Mouse (Mus musculus) neural tube, embryonic 13.5 days (tissue): ENCODE measurements at regions not wholly inside any gene's neighbourhood (a gene's known extent, or its start where the extent isn't known, plus 50 kb on each side); places are given as distances from the start of the nearest gene placed in this dataset.
"Not testable (repeated sequence)": the region's sequence is repeated elsewhere in the genome, so short reads cannot be mapped to it uniquely, and the experiment has no call there.

ENCODE experiments used
- ATAC-seq: fragments of 200-750 bp; cut with Nextera tagmentation; 2 replicates; pipeline ENCODE4 v1.8.0; 2017; ENCODE audit warnings: low read depth, mild to moderate bottlenecking, moderate TSS enrichment, moderate library complexity
- H3K27ac ChIP-seq: fragments of 300-500 bp; sonication (generic); replicated peaks from 2 replicates; pipeline ENCODE4 v1.5.1; 2015; ENCODE audit warnings: moderate library complexity, mild to moderate bottlenecking, inconsistent platforms
- H3K27me3 ChIP-seq: fragments of 300-500 bp; sonication (generic); 2 replicates; pipeline ENCODE4 v1.6.1; 2015; ENCODE audit warnings: mild to moderate bottlenecking, inconsistent platforms
- H3K36me3 ChIP-seq: fragments of 300-500 bp; sonication (generic); 2 replicates; pipeline ENCODE4 v1.6.1; 2015; ENCODE audit warnings: mild to moderate bottlenecking, inconsistent platforms
- H3K4me1 ChIP-seq: fragments of 300-500 bp; sonication (generic); replicated peaks from 2 replicates; pipeline ENCODE4 v1.6.1; 2015; ENCODE audit warnings: inconsistent platforms
- H3K4me2 ChIP-seq: fragments of 300-500 bp; sonication (generic); 2 replicates; pipeline ENCODE4 v1.6.1; 2015; ENCODE audit warnings: inconsistent platforms, mild to moderate bottlenecking, moderate library complexity
- H3K4me3 ChIP-seq: fragments of 300-500 bp; sonication (generic); 2 replicates; pipeline ENCODE4 v1.5.1; 2015; ENCODE audit warnings: mild to moderate bottlenecking, inconsistent platforms
- H3K9ac ChIP-seq: fragments of 300-500 bp; sonication (generic); 2 replicates; pipeline ENCODE4 v1.6.1; 2015; ENCODE audit warnings: moderate library complexity, mild to moderate bottlenecking, inconsistent platforms
- H3K9me3 ChIP-seq: fragments of 300-500 bp; sonication (generic); 2 replicates; pipeline ENCODE4 v1.6.1; 2016; ENCODE audit warnings: inconsistent platforms
- WGBS: fragments of 180-500 bp; shearing (Covaris S2); methylation state at CpG from one replicate; pipeline ENCODE4 v1.1.7; 2015; 5-methylcytosine and 5-hydroxymethylcytosine counted together

GRCm38 (mm10) chr15:19242962-19243361, 424.2 kb downstream of the Cdh10 start:
- not testable (repeated sequence) for H3K9ac ChIP-seq, H3K4me1 ChIP-seq, H3K4me2 ChIP-seq, H3K4me3 ChIP-seq, ATAC-seq, H3K27ac ChIP-seq, H3K9me3 ChIP-seq, H3K36me3 ChIP-seq, H3K27me3 ChIP-seq
- WGBS, result 45% methylated on average over 2 of the region's 2 CpGs

DNA sequence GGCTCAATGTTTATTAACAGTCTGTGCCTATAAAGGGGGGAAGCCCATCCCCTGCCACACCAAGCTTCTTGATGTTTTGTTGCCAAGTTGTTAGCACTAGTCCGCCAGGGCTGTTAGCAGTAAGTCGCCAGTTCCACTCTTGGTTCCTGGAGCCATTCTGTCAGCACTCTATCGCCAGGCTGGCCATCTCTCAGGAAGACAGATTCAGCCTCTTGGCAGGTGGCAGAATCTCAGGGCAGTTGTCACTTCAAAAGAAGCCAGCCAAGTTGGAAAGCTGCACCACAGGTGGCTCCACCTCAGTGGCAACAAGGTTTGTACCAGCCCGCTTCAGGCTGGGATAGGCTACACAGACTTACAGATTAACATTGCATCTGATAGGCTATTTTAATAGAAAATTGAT, 428.7 kb downstream of the Cdh10 start:
- no peak for ATAC-seq
- Histone ChIP-seq H3K4me3 (no peak overlapping the region), H3K4me2 (no peak overlapping the region), H3K9me3 (no peaks in the 10 kb centered on the region), H3K4me1 (no peaks in the 10 kb centered on the region), H3K27me3 (no peaks in the 10 kb centered on the region), H3K9ac (no peak overlapping the region), H3K27ac (no peak overlapping the region), H3K36me3 (no peaks in the 10 kb centered on the region)
- 79% methylated on average over 4 of the region's 4 CpGs for WGBS

DNA sequence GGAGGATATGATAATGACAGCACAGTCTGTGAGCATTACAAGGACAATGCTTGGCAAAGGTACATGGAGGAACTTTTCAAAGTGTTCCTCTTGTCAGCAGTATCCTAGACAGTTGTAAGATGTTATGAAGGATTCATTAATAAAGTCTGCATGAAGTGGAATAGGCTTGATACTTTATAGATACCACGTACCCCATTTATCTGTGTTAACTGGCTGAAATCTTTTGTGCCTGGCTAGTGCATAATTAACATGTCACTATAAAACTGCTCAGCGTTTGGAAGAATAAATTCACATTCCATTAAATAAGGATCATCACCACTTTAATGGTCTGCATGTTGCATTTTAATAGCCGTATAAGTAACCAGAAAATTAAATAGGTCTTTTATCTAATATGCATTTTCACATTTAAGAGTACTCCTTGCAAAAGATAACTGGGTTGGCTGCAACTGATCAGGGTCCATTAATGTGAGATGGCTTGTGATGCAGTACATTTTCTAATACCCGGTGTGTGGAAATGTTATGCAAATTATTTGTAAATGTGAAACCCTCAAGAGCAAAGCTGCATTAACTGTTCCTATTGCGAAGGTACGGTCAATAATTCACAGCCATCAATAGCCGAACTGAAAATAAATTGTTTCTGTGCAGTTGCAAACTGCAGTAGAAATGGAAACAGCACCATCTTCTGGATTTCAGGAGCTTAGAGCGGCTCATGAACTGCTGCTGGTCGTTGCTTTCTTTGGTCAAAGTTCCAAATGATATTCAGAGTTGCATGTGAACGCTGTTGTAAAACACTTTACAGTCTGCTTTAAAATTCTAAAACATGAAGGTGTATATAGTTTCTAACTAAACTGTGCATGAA, 457.4 kb downstream of the Cdh10 start:
- Histone ChIP-seq H3K9me3 (no peaks in the 10 kb centered on the region), H3K4me1 (no peaks in the 10 kb centered on the region), H3K27ac (no peak overlapping the region), H3K36me3 (no peaks in the 10 kb centered on the region), H3K27me3 (no peaks in the 10 kb centered on the region), H3K9ac (no peak overlapping the region), H3K4me2 (peak overlapping the region; percentile 41), H3K4me3 (peak overlapping the region; percentile 21)
- ATAC-seq, result peak; percentile 63; the same call in 1 of the 2 replicates
- WGBS, result 32% methylated on average over 10 of the region's 10 CpGs

- WGBS, result 73% methylated on average over 1 of the region's 1 CpGs
- no peak overlapping the region for H3K9ac ChIP-seq
- H3K4me2 ChIP-seq, result no peak overlapping the region
- no peaks in the 10 kb centered on the region for H3K36me3 ChIP-seq
- ATAC-seq, result no peak
- no peak overlapping the region for H3K4me3 ChIP-seq
- no peaks in the 10 kb centered on the region for H3K27me3 ChIP-seq
- H3K27ac ChIP-seq, result no peak overlapping the region
- H3K9me3 ChIP-seq, result no peaks in the 10 kb centered on the region
- H3K4me1 ChIP-seq, result no peaks in the 10 kb centered on the region
Measured at GRCm38 (mm10) chr15:19316380-19316779, 497.6 kb downstream of the Cdh10 start.

- Histone ChIP-seq H3K4me1 (no peaks in the 10 kb centered on the region), H3K27me3 (no peaks in the 10 kb centered on the region), H3K9me3 (no peaks in the 10 kb centered on the region), H3K36me3 (no peaks in the 10 kb centered on the region), H3K9ac (no peak overlapping the region), H3K27ac (no peak overlapping the region), H3K4me3 (no peak overlapping the region), H3K4me2 (no peak overlapping the region)
- 75% methylated on average over 1 of the region's 1 CpGs for WGBS
- ATAC-seq, result no peak
Measured at GRCm38 (mm10) chr15:19356322-19356721, 537.6 kb downstream of the Cdh10 start.

DNA sequence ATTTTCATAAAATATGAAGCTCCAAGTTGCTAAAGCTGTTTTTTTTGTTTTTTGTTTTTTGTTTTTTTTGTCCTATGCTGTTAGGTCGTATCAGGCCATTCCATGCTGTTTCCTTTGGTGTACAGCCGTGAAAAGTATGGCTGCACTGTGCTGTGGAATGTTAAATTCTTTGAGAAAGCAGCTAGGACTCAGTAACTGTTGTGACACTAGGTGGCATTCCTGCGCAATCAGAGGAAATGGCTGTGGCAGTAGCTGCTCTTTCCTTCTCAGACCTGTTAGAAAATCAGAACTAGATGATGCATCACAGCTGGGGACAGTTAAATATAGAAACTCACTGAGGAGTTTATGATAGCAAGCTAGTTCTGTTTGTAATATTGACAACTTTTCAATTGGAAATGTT, 541.9 kb downstream of the Cdh10 start:
- Histone ChIP-seq H3K4me1 (no peaks in the 10 kb centered on the region), H3K27me3 (no peaks in the 10 kb centered on the region), H3K27ac (no peak overlapping the region), H3K4me2 (no peak overlapping the region), H3K36me3 (no peaks in the 10 kb centered on the region), H3K4me3 (no peak overlapping the region), H3K9ac (no peak overlapping the region), H3K9me3 (no peaks in the 10 kb centered on the region)
- WGBS, result 45% methylated on average over 3 of the region's 3 CpGs
- no peak for ATAC-seq

GRCm38 (mm10) chr15:19389951-19390350, 571.2 kb downstream of the Cdh10 start:
- H3K9ac ChIP-seq, result no peak overlapping the region
- WGBS, result 89% methylated on average over 4 of the region's 4 CpGs
- no peaks in the 10 kb centered on the region for H3K4me1 ChIP-seq
- H3K9me3 ChIP-seq, result no peaks in the 10 kb centered on the region
- ATAC-seq, result no peak
- H3K4me3 ChIP-seq, result no peak overlapping the region
- no peaks in the 10 kb centered on the region for H3K36me3 ChIP-seq
- no peaks in the 10 kb centered on the region for H3K27me3 ChIP-seq
- no peak overlapping the region for H3K4me2 ChIP-seq
- no peak overlapping the region for H3K27ac ChIP-seq

DNA sequence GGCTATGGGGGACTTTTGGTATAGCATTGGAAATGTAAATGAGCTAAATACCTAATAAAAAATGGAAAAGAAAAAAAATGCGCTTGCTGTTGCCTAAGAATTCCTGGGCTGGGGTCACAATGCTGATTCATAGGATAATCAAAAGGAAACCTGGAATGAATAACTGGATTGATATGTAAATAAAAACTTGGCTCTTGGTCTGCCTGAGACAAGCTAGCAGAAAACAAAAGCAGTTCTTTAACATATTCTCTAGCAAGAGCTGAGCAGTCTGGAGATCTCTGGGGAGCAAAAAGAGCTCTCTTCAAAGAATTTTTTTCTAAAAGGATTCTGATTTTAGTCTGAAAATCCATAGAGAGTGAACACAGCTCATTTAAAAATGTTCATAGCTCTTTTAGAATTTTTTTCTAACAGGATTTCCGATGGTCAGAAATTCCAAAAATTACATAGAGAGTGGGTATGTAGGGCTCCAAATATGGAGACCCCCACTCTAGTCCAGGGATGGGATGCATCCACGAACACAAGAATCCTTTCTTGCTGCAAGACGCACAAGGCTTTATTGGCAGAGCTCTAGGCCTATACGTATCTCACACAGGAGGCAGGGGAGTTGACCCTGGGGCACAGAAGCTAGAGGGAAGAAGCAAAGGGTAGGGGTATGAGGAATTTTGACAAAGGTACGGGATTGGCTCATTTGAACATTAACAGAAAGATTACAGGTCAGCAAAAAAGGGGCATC, 572.7 kb downstream of the Cdh10 start:
- H3K9ac ChIP-seq, result no peak overlapping the region
- WGBS, result 85% methylated on average over 6 of the region's 6 CpGs
- H3K27ac ChIP-seq, result no peak overlapping the region
- H3K4me2 ChIP-seq, result no peak overlapping the region
- no peaks in the 10 kb centered on the region for H3K9me3 ChIP-seq
- H3K4me1 ChIP-seq, result no peaks in the 10 kb centered on the region
- H3K4me3 ChIP-seq, result no peak overlapping the region
- H3K27me3 ChIP-seq, result no peaks in the 10 kb centered on the region
- no peak for ATAC-seq
- H3K36me3 ChIP-seq, result no peaks in the 10 kb centered on the region

GRCm38 (mm10) chr15:19395681-19396080, 576.9 kb downstream of the Cdh10 start:
- H3K36me3 ChIP-seq, result no peaks in the 10 kb centered on the region

More at GRCm38 (mm10) chr15:19395681-19396080, 576.9 kb downstream of the Cdh10 start:
- Histone ChIP-seq H3K9ac (no peak overlapping the region), H3K4me3 (no peak overlapping the region), H3K9me3 (no peaks in the 10 kb centered on the region), H3K27ac (no peak overlapping the region), H3K4me2 (no peak overlapping the region), H3K27me3 (no peaks in the 10 kb centered on the region), H3K4me1 (no peaks in the 10 kb centered on the region)
- 91% methylated on average over 1 of the region's 1 CpGs for WGBS
- no peak for ATAC-seq
